Mouse (Mus musculus) forebrain, embryonic 15.5 days (tissue): ENCODE measurements at regions not wholly inside any gene's neighbourhood (a gene's known extent, or its start where the extent isn't known, plus 50 kb on each side); places are given as distances from the start of the nearest gene placed in this dataset.
"Not testable (repeated sequence)": the region's sequence is repeated elsewhere in the genome, so short reads cannot be mapped to it uniquely, and the experiment has no call there.

Source experiments
- ATAC-seq: fragments of 200-750 bp; cut with Nextera tagmentation; replicated peaks from 2 replicates; pipeline ENCODE4 v1.8.0; 2017; ENCODE audit warnings: mild to moderate bottlenecking, moderate TSS enrichment, moderate library complexity
- H3K27ac ChIP-seq: fragments of 300-500 bp; sonication (generic); replicated peaks from 2 replicates; pipeline ENCODE4 v1.5.1; 2015; ENCODE audit warnings: mild to moderate bottlenecking, inconsistent platforms
- H3K27me3 ChIP-seq: fragments of 300-500 bp; sonication (generic); 2 replicates; pipeline ENCODE4 v1.6.1; 2015; ENCODE audit warnings: inconsistent platforms
- H3K36me3 ChIP-seq: fragments of 300-500 bp; sonication (generic); 2 replicates; pipeline ENCODE4 v1.6.1; 2015; ENCODE audit warnings: mild to moderate bottlenecking, inconsistent platforms
- H3K4me1 ChIP-seq: fragments of 300-500 bp; sonication (generic); 2 replicates; pipeline ENCODE4 v1.6.1; 2015; ENCODE audit warnings: inconsistent platforms
- H3K4me2 ChIP-seq: fragments of 300-500 bp; sonication (generic); replicated peaks from 2 replicates; pipeline ENCODE4 v1.6.1; 2015; ENCODE audit warnings: mild to moderate bottlenecking, inconsistent platforms
- H3K4me3 ChIP-seq: fragments of 300-500 bp; sonication (generic); 2 replicates; pipeline ENCODE4 v1.5.1; 2015; ENCODE audit warnings: mild to moderate bottlenecking, inconsistent platforms
- H3K9ac ChIP-seq: fragments of 300-500 bp; sonication (generic); replicated peaks from 2 replicates; pipeline ENCODE4 v1.6.1; 2015; ENCODE audit warnings: mild to moderate bottlenecking, inconsistent platforms
- H3K9me3 ChIP-seq: fragments of 300-500 bp; sonication (generic); 2 replicates; pipeline ENCODE4 v1.6.1; 2016; ENCODE audit warnings: inconsistent platforms
- WGBS: fragments of 180-500 bp; shearing (Covaris S2); methylation state at CpG from one replicate; pipeline ENCODE4 v1.1.7; 2015; ENCODE audit warnings: mixed read lengths; 5-methylcytosine and 5-hydroxymethylcytosine counted together

DNA sequence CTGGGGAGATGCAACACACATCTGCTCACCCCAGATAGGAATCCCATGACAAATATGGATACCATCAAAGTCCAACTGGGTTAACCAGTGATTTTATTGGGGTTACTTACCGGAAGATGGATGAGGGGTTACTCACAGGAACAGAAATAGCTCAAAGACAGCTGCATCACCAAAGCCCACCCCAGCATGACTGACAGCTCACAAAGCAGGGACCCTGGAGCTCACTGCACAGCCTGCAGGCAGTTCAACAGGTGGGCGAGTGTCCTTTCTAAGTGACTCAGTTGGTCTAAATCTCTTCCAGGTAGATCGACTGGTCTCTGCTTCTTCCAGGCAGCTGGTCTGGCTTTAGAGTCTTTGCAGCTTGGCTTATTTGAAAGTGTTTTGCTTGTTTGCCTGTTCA is 114.2 kb downstream of the Bdh1 start:
- no peak overlapping the region for H3K4me2 ChIP-seq
- no peaks in the 10 kb centered on the region for H3K36me3 ChIP-seq
- no peaks in the 10 kb centered on the region for H3K4me1 ChIP-seq
- WGBS, result 91% methylated on average over 3 of the region's 3 CpGs
- H3K9me3 ChIP-seq, result no peaks in the 10 kb centered on the region
- no peak overlapping the region for H3K9ac ChIP-seq
- no peaks in the 10 kb centered on the region for H3K27me3 ChIP-seq
- no peak for ATAC-seq
- no peak overlapping the region for H3K4me3 ChIP-seq
- no peak overlapping the region for H3K27ac ChIP-seq

- no peaks in the 10 kb centered on the region for H3K4me1 ChIP-seq
- no peak overlapping the region for H3K4me2 ChIP-seq
- H3K36me3 ChIP-seq, result no peaks in the 10 kb centered on the region
- no peak overlapping the region for H3K4me3 ChIP-seq
- no peaks in the 10 kb centered on the region for H3K27me3 ChIP-seq
- ATAC-seq, result no peak
- WGBS, result 79% methylated on average over 3 of the region's 3 CpGs
- H3K27ac ChIP-seq, result no peak overlapping the region
- H3K9me3 ChIP-seq, result no peaks in the 10 kb centered on the region
- H3K9ac ChIP-seq, result no peak overlapping the region
Measured at GRCm38 (mm10) chr16:31538606-31539005, 116.5 kb downstream of the Bdh1 start.

- H3K4me3 ChIP-seq, result no peak overlapping the region
- H3K9me3 ChIP-seq, result no peaks in the 10 kb centered on the region
- H3K27ac ChIP-seq, result no peak overlapping the region
- no peak for ATAC-seq
- no peaks in the 10 kb centered on the region for H3K27me3 ChIP-seq
- WGBS, result 72% methylated on average over 10 of the region's 10 CpGs
- H3K9ac ChIP-seq, result no peak overlapping the region
- no peaks in the 10 kb centered on the region for H3K36me3 ChIP-seq
- H3K4me2 ChIP-seq, result no peak overlapping the region
- peaks cover 30% of the 10 kb centered on the region for H3K4me1 ChIP-seq
Measured at GRCm38 (mm10) chr16:31543499-31544170, 119.6 kb upstream of the Dlg1 start.

- Histone ChIP-seq H3K27me3 (no peaks in the 10 kb centered on the region), H3K9me3 (no peaks in the 10 kb centered on the region), H3K4me3 (no peak overlapping the region; the same call in 1 of the 2 replicates), H3K4me2 (peak overlapping the region; percentile 37), H3K36me3 (no peaks in the 10 kb centered on the region), H3K27ac (peak overlapping the region; percentile 68), H3K4me1 (peaks cover 30% of the 10 kb centered on the region), H3K9ac (0 out of 2 replicates have a peak overlapping the region, but pooled peaks have one; percentile 37)
- peak; percentile 46 for ATAC-seq
- 2% methylated on average over 18 of the region's 18 CpGs for WGBS
Measured at GRCm38 (mm10) chr16:31546062-31546827, 117.0 kb upstream of the Dlg1 start.

DNA sequence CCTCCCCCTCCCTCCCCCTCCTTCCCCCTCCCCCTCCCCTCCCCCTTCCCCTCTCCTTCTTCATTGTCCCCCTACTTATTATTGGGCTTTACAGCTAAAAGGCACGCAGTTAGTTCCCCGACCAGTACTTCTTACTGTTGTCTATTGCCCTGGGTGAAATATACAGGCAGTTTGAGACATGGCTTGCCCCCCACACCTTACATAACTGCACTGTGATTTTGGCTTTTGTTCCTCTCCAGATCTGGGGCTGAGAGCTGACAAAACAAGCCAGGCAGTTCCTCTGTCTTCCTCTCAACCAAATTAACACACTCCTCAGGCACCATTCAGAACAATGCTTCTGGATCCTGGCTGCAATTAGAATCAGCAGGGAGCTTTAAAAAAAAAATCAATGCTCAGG is 116.4 kb upstream of the Dlg1 start:
- peak; percentile 53 for ATAC-seq
- H3K27ac ChIP-seq, result peak overlapping the region; percentile 62
- H3K9me3 ChIP-seq, result no peaks in the 10 kb centered on the region
- H3K4me3 ChIP-seq, result no peak overlapping the region
- no peak overlapping the region for H3K9ac ChIP-seq
- H3K4me2 ChIP-seq, result no peak overlapping the region
- H3K27me3 ChIP-seq, result no peaks in the 10 kb centered on the region
- no peaks in the 10 kb centered on the region for H3K36me3 ChIP-seq
- 5% methylated on average over 2 of the region's 2 CpGs for WGBS
- H3K4me1 ChIP-seq, result peaks cover 35% of the 10 kb centered on the region

DNA sequence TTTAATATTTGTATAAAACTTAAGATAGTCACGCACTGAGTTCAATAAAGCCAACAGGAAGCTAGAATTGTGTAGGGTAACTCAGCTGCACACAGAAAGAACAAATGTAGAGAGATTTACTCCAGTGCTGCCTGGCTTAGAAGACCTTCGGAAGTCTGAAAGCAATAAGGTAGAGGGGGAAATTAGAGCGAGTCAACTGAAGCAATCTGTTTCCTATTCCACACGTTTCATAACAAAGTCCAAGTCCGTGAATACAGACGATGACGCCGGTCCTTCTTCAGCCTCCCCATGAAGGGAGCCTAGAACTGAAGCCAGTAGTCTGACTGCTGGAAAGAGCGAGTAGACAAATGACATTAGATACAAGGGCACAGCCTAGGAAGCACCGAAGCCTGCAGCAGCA is 115.9 kb upstream of the Dlg1 start:
- Histone ChIP-seq H3K27ac (peak overlapping the region; percentile 62), H3K27me3 (no peaks in the 10 kb centered on the region), H3K4me2 (no peak overlapping the region; the same call in 1 of the 2 replicates), H3K9me3 (no peaks in the 10 kb centered on the region), H3K4me3 (no peak overlapping the region), H3K4me1 (peaks cover 36% of the 10 kb centered on the region), H3K9ac (no peak overlapping the region), H3K36me3 (no peaks in the 10 kb centered on the region)
- ATAC-seq, result no peak
- 12% methylated on average over 10 of the region's 10 CpGs for WGBS

GRCm38 (mm10) chr16:31549975-31550374 is 113.3 kb upstream of the Dlg1 start:
- Histone ChIP-seq H3K4me3 (no peak overlapping the region), H3K9me3 (no peaks in the 10 kb centered on the region), H3K4me1 (peaks cover 32% of the 10 kb centered on the region), H3K27ac (no peak overlapping the region), H3K36me3 (no peaks in the 10 kb centered on the region), H3K27me3 (no peaks in the 10 kb centered on the region), H3K9ac (no peak overlapping the region), H3K4me2 (no peak overlapping the region)
- no peak for ATAC-seq
- WGBS, result 90% methylated on average over 5 of the region's 5 CpGs

DNA sequence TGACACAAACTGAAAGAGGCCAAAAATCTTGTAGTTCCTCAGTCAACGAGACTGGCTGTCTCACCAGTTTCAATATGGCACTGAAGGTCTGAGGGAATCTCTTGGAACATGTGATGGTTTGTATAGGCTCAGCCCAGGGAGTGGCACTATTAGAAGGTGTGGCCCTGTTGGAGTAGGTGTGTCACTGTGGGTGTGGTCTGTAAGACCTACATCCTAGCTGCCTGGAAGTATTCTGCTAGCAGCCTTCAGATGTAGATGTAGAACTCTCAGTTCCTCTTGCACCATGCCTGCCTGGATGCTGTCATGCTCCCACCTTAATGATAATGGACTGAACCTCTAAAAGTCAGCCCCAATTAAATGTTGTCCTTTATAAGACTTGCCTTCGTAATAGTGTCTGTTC is 112.7 kb upstream of the Dlg1 start:
- WGBS, result 96% methylated on average over 2 of the region's 2 CpGs
- H3K4me2 ChIP-seq, H3K27me3 ChIP-seq, H3K4me3 ChIP-seq, H3K27ac ChIP-seq, H3K9me3 ChIP-seq, H3K36me3 ChIP-seq, ATAC-seq, H3K9ac ChIP-seq: not testable (repeated sequence)
- H3K4me1 ChIP-seq, result peaks cover 27% of the 10 kb centered on the region

- no peak overlapping the region for H3K9ac ChIP-seq
- 18% methylated on average over 11 of the region's 11 CpGs for WGBS
- H3K27me3 ChIP-seq, result no peaks in the 10 kb centered on the region
- no peaks in the 10 kb centered on the region for H3K9me3 ChIP-seq
- peaks cover 17% of the 10 kb centered on the region for H3K4me1 ChIP-seq
- no peak for ATAC-seq
- H3K4me3 ChIP-seq, result no peak overlapping the region
- H3K36me3 ChIP-seq, result no peaks in the 10 kb centered on the region
- no peak overlapping the region for H3K4me2 ChIP-seq
- 0 out of 2 replicates have a peak overlapping the region, but pooled peaks have one; percentile 14 for H3K27ac ChIP-seq
Measured at GRCm38 (mm10) chr16:31551416-31552151, 111.7 kb upstream of the Dlg1 start.

DNA sequence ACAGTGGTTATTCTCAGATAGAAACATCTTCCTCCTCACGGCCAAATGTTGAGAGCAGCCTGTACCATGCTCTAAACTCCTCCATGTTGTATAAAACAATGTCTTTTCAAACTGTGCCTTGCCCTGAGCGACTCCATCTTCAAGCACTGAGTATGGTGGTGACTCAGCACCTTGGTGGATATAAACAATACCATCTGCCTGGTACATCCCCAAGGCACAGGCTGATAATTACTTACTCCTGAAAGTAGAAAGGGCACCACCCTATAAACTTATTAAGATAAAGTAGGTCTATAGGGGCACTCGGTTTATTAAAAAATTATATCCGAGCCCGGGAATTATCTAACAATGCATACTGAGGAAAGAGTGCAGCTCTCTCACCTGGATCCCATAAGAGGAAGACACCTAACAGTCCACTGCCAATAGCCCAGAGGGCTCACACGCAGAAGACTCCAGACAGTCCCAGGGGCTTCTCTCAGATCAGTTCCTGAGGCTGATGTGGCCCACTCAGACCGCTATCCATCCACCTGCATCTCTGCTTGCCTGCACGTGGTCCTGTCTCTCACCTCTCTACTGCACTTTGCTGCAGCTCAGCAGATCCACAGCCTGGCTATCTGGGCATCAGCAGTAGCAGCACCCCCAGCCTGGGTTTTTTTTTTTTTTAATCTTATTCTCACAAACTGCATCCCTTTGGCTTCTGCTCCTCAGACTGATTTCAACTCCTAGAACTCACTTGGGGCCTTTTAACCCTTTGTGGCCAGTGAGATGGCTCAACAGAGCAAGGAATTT is 109.7 kb upstream of the Dlg1 start:
- H3K4me1 ChIP-seq, result peaks cover 6% of the 10 kb centered on the region; the same call in 1 of the 2 replicates
- WGBS, result 82% methylated on average over 8 of the region's 8 CpGs

GRCm38 (mm10) chr16:31560426-31560825 is 102.8 kb upstream of the Dlg1 start:
- no peaks in the 10 kb centered on the region for H3K4me1 ChIP-seq

More for the DNA sequence above, 109.7 kb upstream of the Dlg1 start:
- no peak for ATAC-seq
- Histone ChIP-seq H3K9ac (no peak overlapping the region), H3K27ac (no peak overlapping the region), H3K4me3 (no peak overlapping the region), H3K27me3 (no peaks in the 10 kb centered on the region), H3K36me3 (no peaks in the 10 kb centered on the region), H3K9me3 (no peaks in the 10 kb centered on the region), H3K4me2 (no peak overlapping the region)

More at GRCm38 (mm10) chr16:31560426-31560825, 102.8 kb upstream of the Dlg1 start:
- H3K9ac ChIP-seq, result no peak overlapping the region
- H3K4me3 ChIP-seq, result no peak overlapping the region
- ATAC-seq, result no peak
- H3K27ac ChIP-seq, result no peak overlapping the region
- H3K4me2 ChIP-seq, result no peak overlapping the region
- no peaks in the 10 kb centered on the region for H3K36me3 ChIP-seq
- H3K27me3 ChIP-seq, result no peaks in the 10 kb centered on the region
- H3K9me3 ChIP-seq, result no peaks in the 10 kb centered on the region
